Mouse (Mus musculus) liver, adult 2 months (tissue): ENCODE measurements around the gene Gm45618.
"Not testable (repeated sequence)": the region's sequence is repeated elsewhere in the genome, so short reads cannot be mapped to it uniquely, and the experiment has no call there.

ENCODE experiments used
- CTCF ChIP-seq: fragments of 200-500 bp; IDR thresholded peaks from 2 replicates; pipeline ENCODE4 v1.5.1; 2011; ENCODE audit warnings: low read depth, low read length, control low read depth
- POLR2A ChIP-seq: fragments of 200-500 bp; IDR thresholded peaks from 2 replicates; pipeline ENCODE4 v1.6.1; 2011; ENCODE audit warnings: low read length, control low read depth; ENCODE audit not compliant: insufficient read depth; ENCODE audit errors: extremely low read depth

DNA sequence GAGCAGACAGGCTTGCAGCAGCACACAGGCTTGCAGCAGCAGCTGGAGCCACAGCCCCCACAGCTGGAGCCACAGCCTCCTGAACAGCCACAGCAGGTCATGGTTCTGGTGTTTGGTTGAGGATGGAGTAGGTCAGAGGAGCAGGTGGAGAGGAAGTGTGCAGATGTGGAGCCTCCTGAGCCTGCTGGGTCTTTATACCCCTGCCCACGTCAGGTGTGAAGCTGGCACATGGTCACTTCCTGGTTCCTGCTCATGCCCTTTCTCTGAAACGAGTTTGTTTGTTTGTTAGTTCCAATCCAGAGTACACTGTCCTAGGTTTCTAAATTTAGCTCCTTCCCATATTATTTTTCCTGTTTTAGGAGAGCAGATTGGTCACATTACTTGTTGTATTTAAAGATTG, 36.5 kb upstream of the Gm45618 start, which contains the start of gene Gm29735:
- TF ChIP-seq POLR2A, CTCF: not testable (repeated sequence)
